Mouse (Mus musculus) hindlimb bud, embryonic 11.5 days (tissue): Measurements from ENCODE around the gene Nrg3.
"Not testable (repeated sequence)": the region's sequence is repeated elsewhere in the genome, so short reads cannot be mapped to it uniquely, and the experiment has no call there.

Experiments used
- DNase-seq: peaks from one replicate; pipeline ENCODE4 v3.0.0-alpha.2; 2012; ENCODE audit warnings: low read depth, low spot score; ENCODE audit errors: extremely low spot score

Nrg3 gene

GRCm38 (mm10) chr14:38630114-38630513 lies 842.8 kb downstream of the Nrg3 start:
- DNase-seq: no peak

DNA sequence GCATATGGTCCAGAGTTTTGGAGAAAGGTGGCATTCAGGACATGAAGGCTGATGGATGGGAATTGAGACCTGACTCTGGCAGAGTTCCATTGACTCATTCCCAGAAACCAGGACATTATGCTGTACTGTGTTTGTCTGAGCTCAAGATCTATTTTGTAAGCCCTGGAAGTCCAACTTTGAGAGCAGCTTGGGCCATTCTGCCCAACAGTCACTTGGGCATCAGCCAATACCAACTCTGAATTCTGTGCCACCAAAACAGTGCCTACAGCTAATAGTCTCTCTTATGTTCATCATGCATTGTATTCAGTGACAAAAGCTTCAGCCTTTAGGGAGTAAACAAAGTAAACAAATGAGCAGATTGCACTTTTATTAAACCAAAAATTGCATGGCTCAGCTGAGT lies 843.2 kb downstream of the Nrg3 start:
- no peak for DNase-seq

DNA sequence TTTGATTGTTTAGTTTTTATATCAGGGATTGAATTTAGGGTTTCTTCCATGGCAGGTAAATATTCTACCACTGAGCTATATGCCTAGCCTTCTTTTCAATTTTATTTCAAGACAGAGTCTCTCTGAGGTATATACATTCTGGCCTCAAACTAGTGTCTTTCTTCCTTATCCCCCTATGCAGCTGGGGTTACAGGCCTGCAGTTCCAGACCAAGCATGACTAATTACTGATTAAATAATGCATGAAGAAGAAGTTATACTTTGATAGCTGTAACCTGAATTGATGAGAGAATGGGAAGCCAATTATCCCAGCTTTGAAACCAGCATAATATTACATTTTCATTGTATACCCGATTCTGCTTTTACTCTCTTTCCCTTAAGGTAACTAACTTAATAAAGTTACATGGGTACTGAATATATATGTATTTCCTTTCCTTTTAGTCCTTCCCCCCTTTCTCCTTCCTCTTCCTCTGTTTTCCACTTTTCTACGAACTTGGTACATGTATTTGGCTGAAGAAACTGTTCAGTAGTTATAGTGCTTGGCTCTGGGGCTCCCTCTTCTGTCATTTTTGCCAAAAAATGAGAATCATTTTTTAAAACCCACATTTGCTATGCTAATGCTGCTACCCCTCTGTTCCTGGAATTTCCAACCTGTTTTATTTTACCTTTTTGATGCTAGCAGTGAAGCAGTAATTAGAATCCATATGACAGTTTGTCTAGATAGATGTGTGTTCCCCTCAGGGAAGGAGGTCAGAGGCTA lies 843.8 kb downstream of the Nrg3 start:
- DNase-seq: no peak

DNA sequence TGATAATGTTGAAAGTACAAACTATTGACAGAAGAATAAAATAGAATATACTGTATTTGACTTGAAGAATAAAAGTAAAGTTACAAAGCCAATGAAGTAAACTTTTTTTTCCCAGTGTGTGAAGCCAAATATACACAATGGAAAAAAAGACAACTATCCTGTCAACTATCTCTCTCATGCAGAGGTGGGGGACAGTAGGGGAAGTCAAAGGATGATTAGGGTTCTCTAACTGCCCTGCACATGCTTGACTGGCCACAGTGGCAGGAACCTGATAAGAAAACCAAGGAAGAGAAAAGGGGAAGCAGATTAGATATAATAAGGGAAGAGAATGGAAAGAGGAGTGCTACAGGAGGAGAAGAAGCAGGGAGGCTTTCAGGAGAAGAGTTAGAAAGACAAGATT lies 855.9 kb downstream of the Nrg3 start:
- DNase-seq: no peak

- no peak for DNase-seq
Observed at GRCm38 (mm10) chr14:38597735-38598134, 875.2 kb downstream of the Nrg3 start.

DNA sequence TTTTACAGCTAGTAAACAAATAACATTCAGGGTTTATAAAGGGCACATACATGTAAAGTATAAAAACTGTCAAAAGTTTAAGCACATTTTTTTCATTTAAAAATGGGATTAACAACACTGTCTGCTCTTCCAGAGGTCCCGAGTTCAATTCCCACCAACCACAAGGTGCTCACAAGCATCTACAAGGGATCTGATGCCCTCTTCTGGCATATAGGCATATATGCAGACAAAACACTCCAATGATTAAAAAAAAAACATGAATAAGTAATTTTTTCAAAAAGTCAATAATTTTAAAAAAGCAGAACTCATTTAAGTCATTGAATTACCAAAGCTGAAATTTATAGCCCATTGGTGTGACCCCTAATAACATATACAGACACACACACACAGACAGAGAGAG lies 878.6 kb downstream of the Nrg3 start:
- DNase-seq: no peak

DNA sequence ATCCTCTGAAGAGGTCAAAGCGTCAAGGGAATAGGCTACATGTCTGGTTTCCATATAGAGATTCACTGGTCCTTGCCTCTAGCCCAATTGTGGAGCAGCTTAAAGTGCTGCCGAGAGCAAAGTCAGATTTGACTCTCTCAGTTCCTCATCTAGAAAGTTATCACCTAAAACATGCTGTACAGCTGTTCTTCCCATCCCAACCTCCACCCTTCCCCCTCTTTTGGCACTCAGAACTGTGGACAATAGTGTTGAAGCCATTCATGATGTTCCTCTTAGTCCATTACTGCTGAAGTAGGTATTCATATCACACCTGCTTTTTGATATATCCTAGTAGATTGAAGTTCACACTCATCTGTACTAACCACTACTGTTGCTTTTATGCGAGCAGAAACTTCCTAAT lies 896.1 kb downstream of the Nrg3 start:
- no peak for DNase-seq

- no peak for DNase-seq
Observed at GRCm38 (mm10) chr14:38568184-38568583, 904.7 kb downstream of the Nrg3 start.

DNA sequence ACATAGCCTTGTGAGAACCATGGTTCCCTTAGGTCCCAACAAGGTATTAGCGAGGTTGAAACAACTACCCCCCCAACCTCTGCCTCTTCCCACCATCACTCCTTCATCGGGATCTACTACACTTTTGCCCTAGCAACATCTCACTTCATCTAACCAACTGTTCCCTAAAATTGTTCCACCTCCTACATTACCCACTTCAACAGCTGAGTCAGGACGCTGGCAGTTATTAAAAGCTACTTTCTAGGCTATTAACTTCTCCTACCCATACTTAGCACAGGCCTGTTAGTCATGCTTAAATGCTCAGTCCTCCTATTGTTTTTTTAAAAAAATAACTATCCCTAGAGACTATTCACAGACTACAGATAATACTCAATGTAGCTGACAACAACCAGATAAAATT lies 906.7 kb downstream of the Nrg3 start:
- DNase-seq: no peak

DNA sequence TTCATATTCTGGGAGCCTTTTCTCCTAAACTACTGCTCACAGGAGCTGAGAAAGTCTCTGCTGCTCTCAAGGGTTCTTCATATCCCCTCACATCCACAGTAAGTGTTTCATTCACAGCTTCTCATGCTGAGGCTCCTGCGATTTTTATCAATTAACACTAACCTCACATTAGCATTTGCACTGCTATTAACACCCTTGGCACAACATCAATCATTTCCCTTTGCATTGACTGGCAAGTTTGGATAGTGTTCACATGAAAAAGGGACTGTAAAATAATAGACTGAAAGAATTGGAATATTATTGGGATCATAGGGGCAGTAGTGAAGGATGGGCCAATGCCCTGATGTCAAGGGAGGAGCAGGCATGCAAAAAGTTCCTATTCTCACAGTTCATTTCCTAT lies 918.3 kb downstream of the Nrg3 start:
- DNase-seq: no peak

- no peak for DNase-seq
Observed at GRCm38 (mm10) chr14:38547257-38547656, 925.6 kb downstream of the Nrg3 start.

- DNase-seq: no peak
Observed at GRCm38 (mm10) chr14:38535181-38535580, 937.7 kb downstream of the Nrg3 start.

DNA sequence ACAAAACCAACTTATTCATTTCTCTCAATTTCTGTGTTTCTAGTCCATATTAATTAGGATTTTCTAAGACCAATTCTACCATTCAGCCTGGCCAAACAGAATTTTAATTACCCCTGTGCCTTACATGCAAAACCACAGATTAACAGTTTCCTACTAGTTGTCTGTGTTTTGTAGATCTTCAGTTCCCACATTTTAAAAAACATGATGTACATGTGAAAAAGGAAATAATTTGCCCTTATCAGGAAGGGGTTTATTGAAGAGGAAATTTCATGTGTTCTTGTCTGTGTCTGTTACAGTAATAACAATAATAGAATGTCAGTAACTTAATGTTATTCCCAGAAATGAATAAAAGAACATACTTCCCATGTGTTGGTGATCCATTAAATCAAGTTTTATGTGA lies 939.4 kb downstream of the Nrg3 start:
- DNase-seq: no peak

DNA sequence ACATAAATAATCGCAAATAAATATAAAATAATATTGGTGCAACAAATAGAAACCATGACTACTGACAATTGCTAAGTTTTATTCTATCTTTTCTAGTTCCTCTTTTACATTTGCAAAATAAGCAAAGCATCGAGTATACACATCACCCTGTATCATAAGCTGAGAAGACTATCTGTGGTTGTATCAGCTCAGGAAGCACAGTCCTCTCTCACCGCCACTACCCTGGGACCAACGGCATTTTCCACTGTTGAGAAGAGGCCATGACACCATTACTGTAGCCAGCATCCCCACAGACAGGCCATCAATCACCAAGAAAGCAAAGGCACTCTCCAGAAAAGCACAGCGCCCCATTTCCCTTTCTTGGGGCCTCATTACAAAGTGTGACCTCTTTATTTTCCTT lies 956.7 kb downstream of the Nrg3 start:
- no peak for DNase-seq

DNA sequence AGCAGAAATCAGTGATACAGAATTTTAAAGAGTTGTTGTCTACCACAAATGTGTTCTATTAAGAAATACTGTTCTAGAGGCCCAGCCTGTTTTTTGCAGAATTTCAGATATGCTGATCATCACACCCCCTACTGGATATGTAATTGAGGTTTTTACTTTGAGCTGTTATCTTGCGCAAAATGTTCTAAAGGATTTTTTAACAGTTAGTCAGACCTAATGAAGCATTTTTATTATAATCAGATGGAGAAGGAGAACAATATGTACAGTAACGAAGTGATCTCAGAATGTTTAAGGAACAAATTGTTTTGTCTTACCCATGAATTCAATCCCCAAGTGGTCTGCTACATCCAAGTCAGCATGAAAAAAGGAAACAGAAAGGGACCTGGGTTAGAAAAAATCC lies 963.9 kb downstream of the Nrg3 start:
- DNase-seq: no peak

- DNase-seq: no peak
Observed at GRCm38 (mm10) chr14:38494970-38495369, 977.9 kb downstream of the Nrg3 start.

GRCm38 (mm10) chr14:38447086-38447485 lies 1025.8 kb downstream of the Nrg3 start:
- no peak for DNase-seq

DNA sequence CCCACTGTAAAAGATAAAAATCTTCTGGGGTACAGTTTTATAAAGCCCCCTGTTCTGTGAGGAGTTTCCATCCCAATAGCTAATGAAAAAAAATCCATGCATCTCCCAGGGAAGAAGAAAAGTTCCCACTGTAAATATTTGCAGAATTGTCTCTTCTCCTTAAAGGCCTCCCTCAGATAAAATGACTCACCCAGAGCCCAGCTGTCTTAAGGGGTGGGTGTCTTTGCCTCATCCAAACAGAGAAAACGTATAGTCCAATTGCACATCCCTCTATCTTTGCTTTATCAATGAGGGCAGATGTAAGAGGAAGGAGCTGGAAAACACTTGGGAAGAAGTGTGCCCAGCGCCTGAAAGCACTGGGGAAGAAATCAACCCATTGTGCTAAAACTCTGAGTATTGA lies 1028.1 kb downstream of the Nrg3 start:
- no peak for DNase-seq

GRCm38 (mm10) chr14:38433793-38434589 lies 1038.9 kb downstream of the Nrg3 start:
- DNase-seq: no peak

GRCm38 (mm10) chr14:38374660-38375059 lies 1098.2 kb downstream of the Nrg3 start:
- DNase-seq: no peak

GRCm38 (mm10) chr14:38340967-38341366 lies 1131.9 kb downstream of the Nrg3 start:
- no peak for DNase-seq

- not testable (repeated sequence) for DNase-seq
Observed at GRCm38 (mm10) chr14:38322841-38323240, 1150.0 kb downstream of the Nrg3 start.
